Mouse (Mus musculus): ENCODE measurements at regions not wholly inside any gene's neighbourhood (a gene's known extent, or its start where the extent isn't known, plus 50 kb on each side); places are given as distances from the start of the nearest gene placed in this dataset.

DNA sequence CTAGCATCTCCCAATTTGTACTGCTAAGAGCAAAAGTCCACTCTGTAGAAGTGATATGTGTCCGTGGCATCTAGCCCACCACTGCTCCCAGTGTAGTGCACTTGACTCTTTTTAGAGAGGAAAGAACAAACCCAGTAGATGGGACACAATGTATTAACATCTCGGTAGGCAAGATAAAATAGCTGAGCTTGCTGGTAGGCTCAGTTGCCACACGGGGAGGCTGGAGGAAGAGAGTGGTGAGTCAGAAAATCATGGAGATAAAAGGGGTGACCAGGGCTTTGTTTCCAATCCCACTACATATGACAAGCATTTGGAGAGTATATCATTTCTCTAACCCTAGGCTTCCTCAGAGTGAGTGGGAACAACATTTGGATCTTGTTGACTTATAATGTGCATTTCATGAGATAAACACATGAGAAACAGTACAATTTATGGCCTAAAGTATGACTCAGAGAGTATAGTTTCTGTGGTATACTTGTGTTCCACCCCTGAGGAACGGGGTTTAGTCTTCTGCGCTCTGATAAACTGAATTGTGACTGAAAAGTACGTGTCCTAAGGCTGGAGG lies 235.4 kb downstream of the Fam49a start:
- peak; percentile 42 for DNase-seq

GRCm38 (mm10) chr12:12496593-12497141 lies 234.7 kb downstream of the Fam49a start:
- DNase-seq: peak; percentile 79

DNA sequence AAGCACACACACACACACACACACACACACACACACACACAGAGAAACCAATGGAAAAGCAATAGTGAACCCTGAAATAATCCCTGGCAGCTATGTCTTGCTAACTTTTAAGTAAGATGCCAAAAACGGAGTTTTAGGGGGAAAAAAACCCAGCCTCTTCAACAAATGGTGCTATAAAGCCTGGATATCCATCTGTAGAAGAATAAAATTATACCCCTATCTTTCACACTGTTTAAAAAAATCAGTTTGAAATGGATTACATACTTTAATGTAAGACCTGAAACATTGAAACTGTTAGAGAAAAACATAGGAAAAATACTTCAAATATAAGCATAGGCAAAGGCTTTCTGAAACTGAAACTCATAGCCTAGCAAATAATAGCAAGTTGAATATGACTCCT lies 228.2 kb downstream of the Fam49a start:
- no peak for DNase-seq

- peak; percentile 83 for DNase-seq
Measured at GRCm38 (mm10) chr12:12488090-12488489, 226.2 kb downstream of the Fam49a start.

DNA sequence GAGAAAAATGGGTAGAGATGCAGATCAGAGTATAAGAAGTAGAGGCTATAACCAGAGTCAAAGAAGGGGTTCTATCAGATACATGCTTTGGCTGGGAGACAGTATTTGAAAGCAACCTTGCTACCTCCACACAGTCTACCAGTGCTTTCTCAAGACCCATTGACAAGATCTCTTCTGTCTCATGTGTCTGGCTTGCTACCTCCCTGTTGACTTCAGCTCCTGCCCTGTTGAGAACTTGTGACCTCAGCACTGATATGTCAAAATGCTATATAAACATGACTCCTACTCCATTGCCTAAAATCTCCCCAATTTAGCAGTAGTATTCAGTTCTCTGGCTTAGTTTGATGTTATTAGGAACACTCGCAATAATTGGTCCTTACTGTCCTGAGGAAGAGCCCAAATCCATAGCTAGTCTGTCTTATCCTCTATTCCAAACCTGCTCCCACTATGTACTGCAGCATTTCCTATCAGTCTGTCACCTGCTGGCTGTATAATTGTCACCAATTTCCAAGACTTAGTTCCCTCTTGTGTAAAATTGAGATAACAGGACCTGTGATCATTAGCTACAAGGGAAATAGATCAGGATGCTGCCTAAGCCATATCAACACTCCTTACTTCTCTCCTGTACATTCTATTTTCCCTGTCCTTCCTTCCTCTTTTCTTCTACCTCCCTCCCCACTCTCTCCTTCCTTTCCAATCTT lies 224.9 kb downstream of the Fam49a start:
- no peak for DNase-seq

- no peak for DNase-seq
Measured at GRCm38 (mm10) chr12:12484921-12485680, 223.2 kb downstream of the Fam49a start.

GRCm38 (mm10) chr12:12480451-12480850 lies 218.5 kb downstream of the Fam49a start:
- no peak for DNase-seq

- DNase-seq: peak; percentile 49
Measured at GRCm38 (mm10) chr12:12452086-12452485, 190.1 kb downstream of the Fam49a start.

DNA sequence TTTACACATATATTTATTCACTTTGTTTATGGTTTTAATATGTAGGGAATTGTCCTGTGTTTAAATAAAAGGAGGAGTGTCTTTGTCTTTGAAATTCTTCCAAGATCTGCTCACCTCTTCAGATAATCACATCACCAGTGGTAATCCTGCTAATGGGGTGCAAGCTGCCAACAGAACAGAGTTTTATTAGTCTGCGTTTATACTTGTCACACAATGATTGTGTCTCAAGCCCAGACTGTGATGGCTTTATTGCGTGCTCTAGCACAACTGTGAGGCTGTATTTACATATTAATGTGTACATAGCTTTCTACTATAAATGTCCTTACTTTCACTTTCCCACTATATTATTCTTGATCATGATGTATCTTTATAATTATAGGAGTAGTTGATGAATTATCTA lies 184.8 kb downstream of the Fam49a start:
- DNase-seq: no peak

DNA sequence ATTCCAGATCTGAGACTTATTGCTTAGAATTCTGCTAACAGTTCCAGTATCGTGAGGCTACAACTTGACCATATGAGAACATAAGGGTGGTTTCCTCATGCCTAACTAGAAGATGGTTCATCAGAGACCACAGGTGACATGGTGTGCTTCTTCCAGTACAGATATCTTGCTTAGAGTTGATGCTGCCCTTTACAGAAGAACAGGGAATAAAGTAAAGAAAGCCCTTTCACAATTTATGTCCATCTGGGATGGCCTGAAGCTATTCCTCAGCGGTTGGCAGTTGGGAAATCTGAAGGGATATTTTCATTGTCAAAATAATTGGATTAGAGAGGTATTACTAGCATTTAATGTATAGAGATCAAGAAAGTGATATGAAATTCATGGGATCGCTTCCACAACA lies 184.3 kb downstream of the Fam49a start:
- DNase-seq: no peak

DNA sequence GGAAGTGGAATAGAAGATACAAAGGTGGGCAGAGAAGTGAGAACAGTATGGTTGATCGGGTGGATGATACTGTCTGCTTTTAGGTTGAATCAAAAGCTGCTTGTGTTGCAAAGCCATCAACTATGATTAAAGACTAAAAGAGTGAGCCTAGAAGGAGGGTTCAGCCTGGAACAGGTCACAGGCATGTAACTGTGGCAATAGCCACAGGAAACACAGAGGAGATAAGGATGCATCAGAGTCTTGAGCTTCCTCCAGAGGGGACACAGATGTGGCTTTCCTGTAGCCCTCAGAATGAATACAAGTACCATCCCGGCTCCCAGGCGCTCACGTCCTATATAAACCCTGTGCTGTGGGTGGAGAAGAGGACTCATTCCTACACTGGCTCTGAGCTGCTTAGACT lies 180.9 kb downstream of the Fam49a start:
- no peak for DNase-seq

DNA sequence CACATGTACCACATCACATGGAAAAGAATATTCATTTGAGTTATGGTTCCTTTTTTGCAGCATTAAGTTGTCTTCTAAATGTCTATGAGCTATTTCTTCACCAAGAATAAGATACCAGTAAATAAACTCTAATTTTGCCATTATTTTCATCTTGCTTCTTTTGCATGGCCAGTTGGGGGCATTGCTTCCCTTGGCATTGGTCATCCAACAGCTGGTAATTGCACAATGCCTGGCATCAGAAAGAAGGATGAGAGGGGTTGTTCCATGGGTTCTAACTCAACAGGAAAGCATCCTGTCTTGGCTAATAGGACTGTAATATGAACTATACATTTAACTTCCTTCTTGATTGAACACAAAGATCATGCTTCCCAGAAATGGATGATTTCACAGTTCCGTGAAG lies 174.4 kb downstream of the Fam49a start:
- no peak for DNase-seq

DNA sequence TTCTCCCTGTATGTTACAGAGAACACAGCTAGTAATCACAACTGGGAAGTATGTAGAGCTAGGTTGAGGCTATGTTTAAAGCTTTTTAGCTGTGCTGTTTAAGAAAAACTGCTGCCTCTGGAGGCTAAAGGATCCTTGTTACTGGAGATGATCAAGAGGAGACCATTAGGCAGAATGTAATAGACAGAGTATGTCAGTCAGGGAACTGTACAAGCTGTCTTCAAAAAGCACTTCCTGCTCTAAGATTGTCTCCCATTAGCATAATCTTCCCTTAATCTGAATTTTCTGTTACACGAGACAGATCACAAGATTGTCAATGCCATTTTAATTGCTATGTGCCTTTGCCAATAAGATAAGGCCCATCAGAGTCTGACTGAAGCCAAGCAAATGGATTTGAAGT lies 170.7 kb downstream of the Fam49a start:
- DNase-seq: no peak
